Mouse (Mus musculus): ENCODE measurements around the gene Bcap29. TPM values are rescaled to one million over a fixed set of nuclear protein-coding genes. Genes with fewer than 3 reads are reported as not detected.

Bcap29 gene
- polyA plus RNA-seq, 1 experiment = 0.32 TPM

DNA sequence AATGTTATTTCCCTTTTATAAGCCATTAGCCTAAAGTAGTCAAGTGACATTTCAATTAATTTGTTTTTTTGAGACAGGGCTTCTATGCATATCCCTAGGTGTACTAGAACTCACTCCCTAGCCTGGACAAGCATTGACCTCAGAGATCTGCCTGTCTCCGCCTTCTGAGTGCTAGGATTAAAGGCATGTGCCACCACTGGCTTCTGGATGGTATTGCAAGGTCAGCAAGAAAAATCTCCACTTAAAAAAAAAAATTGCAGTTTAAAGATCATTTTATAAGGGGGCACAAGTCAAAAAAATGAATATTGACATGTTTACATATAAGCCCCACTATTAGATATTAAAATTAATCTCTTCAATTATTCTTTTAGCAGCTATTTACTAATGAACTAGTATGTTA, 9.4 kb downstream of the Bcap29 start:
- Histone ChIP-seq H3K9me3 (ENCODE audit: control insufficient read depth, low read length) (no peaks in the 10 kb centered on the region), H3K36me3 (ENCODE audit: control insufficient read depth) (peaks cover 38% of the 10 kb centered on the region), H3K4me1 (ENCODE audit: control insufficient read depth) (no peaks in the 10 kb centered on the region), H3K4me3 (replicated peaks) (no peak overlapping the region), H3K27me3 (ENCODE audit: control insufficient read depth) (no peaks in the 10 kb centered on the region)
- no peak for TF ChIP-seq TAL1 (IDR thresholded peaks at IDR 0.05; ENCODE audit: low read length)
- no peak for TF ChIP-seq GATA1 (IDR thresholded peaks at IDR 0.05; ENCODE audit: low read length)

DNA sequence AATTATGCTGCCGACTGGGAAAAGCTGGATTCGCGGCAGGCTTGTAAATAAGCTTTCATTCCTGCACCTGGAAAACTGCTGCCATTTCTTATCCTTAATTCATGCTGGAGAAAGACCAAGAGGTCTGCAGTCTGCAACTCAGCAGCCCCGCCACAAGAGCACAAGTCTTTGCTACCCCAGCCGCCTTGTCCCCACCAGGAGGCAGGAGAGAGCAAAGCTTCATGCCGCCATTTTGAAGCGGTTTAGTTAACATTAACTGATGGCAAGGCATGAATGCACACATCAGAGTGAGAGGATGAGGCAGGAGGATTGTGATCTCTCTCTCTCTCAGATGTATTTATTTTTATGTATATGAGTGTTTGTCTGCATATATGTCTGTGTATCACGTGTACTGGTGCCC, 14.4 kb downstream of the Bcap29 start:
- no peak for TF ChIP-seq TAL1 (IDR thresholded peaks at IDR 0.05; ENCODE audit: low read length)
- TF ChIP-seq GATA1 (IDR thresholded peaks at IDR 0.05; ENCODE audit: low read length) = no peak
- no peaks in the 10 kb centered on the region for H3K27me3 ChIP-seq (ENCODE audit: control insufficient read depth)
- peaks cover 28% of the 10 kb centered on the region for H3K36me3 ChIP-seq (ENCODE audit: control insufficient read depth)
- no peaks in the 10 kb centered on the region for H3K4me1 ChIP-seq (ENCODE audit: control insufficient read depth)
- H3K9me3 ChIP-seq (ENCODE audit: control insufficient read depth, low read length) = no peaks in the 10 kb centered on the region
- H3K4me3 ChIP-seq (replicated peaks) = no peak overlapping the region

DNA sequence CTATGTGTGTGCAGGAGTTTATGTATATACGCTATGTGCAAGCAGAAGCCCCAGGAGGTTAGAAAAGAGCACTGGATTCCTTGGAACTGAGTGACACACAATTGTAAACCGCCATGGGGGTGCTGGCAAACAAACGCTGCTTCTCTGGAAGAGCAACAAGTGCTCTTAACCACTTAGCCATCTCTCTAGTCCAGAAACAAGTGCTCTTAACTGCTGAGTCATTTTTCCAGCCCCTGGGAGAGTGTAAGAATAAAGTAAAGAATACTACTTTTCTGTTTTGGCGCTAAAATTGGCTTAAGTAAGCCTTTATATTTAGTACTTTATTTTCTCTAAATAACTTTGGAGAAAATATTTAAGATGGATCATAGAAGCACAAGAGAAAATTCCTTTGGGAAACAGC, 21.1 kb downstream of the Bcap29 start:
- Histone ChIP-seq H3K27me3 (ENCODE audit: control insufficient read depth) (no peaks in the 10 kb centered on the region), H3K36me3 (ENCODE audit: control insufficient read depth) (peaks cover 18% of the 10 kb centered on the region), H3K9me3 (ENCODE audit: control insufficient read depth, low read length) (no peaks in the 10 kb centered on the region), H3K4me1 (ENCODE audit: control insufficient read depth) (no peaks in the 10 kb centered on the region), H3K4me3 (replicated peaks) (no peak overlapping the region)
- TF ChIP-seq GATA1 (IDR thresholded peaks at IDR 0.05; ENCODE audit: low read length) = no peak
- no peak for TF ChIP-seq TAL1 (IDR thresholded peaks at IDR 0.05; ENCODE audit: low read length)

DNA sequence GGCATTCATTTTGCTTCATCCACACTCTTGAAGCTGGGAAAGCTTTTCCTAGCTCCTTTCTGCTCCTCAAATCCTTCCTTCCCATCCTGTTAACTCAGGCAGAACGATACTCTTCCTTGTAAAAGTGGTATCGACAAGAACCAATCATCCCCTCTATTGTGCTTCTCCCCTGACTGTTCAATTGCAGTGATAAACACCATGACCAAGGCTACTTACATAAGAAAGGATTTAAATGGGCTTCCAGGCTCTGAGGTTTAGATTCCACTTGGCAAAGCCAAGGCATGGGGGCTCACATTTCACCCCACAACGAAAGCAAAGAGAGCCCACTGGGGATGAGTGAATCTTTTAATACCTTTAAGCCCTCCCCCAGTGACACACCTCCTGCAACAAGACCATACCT, 26.3 kb downstream of the Bcap29 start:
- Histone ChIP-seq H3K9me3 (ENCODE audit: control insufficient read depth, low read length) (no peaks in the 10 kb centered on the region), H3K27me3 (ENCODE audit: control insufficient read depth) (no peaks in the 10 kb centered on the region), H3K4me1 (ENCODE audit: control insufficient read depth) (no peaks in the 10 kb centered on the region), H3K36me3 (ENCODE audit: control insufficient read depth) (peaks cover 4% of the 10 kb centered on the region), H3K4me3 (replicated peaks) (no peak overlapping the region)
- no peak for TF ChIP-seq TAL1 (IDR thresholded peaks at IDR 0.05; ENCODE audit: low read length)
- no peak for TF ChIP-seq GATA1 (IDR thresholded peaks at IDR 0.05; ENCODE audit: low read length)

DNA sequence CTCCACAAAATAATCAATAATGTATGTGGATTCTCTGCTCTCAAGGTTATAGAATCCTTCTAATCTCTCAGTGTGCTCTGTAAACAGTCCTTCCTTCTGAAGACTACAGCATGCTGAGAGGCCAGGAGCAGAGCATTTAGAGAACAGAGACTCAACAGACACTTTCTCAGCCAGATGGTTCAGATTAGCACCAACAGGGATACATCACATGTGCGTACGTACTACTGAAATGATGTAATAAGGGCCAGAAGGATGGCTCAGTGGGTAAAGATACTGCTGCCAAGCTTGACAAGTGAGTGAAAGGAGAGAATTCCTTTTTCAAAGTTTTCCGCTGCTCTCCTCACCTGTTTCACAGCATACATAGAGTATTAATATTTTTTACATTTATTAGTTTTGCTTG, 29.6 kb downstream of the Bcap29 start:
- Histone ChIP-seq H3K4me3 (replicated peaks) (no peak overlapping the region), H3K4me1 (ENCODE audit: control insufficient read depth) (no peaks in the 10 kb centered on the region), H3K9me3 (ENCODE audit: control insufficient read depth, low read length) (no peaks in the 10 kb centered on the region), H3K27me3 (ENCODE audit: control insufficient read depth) (no peaks in the 10 kb centered on the region), H3K36me3 (ENCODE audit: control insufficient read depth) (peaks cover 2% of the 10 kb centered on the region)
- TF ChIP-seq TAL1 (IDR thresholded peaks at IDR 0.05; ENCODE audit: low read length) = no peak
- TF ChIP-seq GATA1 (IDR thresholded peaks at IDR 0.05; ENCODE audit: low read length) = no peak

DNA sequence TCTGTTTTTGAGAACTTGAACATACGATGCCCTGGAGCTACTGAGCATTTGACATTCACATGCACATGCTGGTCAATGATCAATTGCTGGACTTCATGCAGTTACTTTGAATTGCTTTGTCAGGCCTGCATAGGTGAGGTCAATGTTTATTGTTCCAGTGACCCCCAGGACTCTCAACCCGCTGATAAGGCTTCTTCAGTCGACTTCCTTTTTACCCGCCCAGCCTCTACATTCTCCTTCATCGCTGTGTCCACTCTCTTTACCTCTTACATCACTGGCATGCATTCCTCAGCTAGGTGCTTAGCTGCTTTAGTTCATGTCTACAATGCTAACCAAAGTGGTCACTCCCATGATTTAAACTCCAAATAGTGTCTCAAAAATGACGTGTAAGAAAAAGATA, 30.9 kb downstream of the Bcap29 start:
- Histone ChIP-seq H3K36me3 (ENCODE audit: control insufficient read depth) (peaks cover 5% of the 10 kb centered on the region), H3K4me3 (replicated peaks) (no peak overlapping the region)
- TF ChIP-seq GATA1 (IDR thresholded peaks at IDR 0.05; ENCODE audit: low read length) (no peak), TAL1 (IDR thresholded peaks at IDR 0.05; ENCODE audit: low read length) (no peak)

DNA sequence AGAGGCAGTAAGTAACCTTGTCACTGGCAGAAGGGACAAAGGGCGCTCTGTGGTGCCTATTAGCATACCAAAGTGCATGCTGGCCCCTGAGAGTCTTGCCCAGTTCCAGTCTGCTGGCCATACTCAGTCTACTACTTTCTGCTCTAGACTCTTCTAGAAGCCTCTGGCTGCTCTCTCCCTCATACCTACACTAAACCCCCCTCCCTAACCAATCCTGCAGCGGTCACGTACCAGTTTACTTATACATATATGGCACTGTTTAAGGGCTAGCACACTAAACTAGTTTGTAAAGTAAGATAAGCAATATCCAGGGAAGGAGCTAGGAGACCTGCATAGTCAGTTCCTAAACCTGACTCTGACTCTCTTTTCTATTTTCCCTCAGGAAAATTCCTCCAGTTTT, 40.2 kb downstream of the Bcap29 start:
- Histone ChIP-seq H3K4me1 (ENCODE audit: control insufficient read depth) (no peaks in the 10 kb centered on the region), H3K9me3 (ENCODE audit: control insufficient read depth, low read length) (no peaks in the 10 kb centered on the region), H3K4me3 (replicated peaks) (no peak overlapping the region), H3K27me3 (ENCODE audit: control insufficient read depth) (no peaks in the 10 kb centered on the region), H3K36me3 (ENCODE audit: control insufficient read depth) (peaks cover 10% of the 10 kb centered on the region)
- no peak for TF ChIP-seq TAL1 (IDR thresholded peaks at IDR 0.05; ENCODE audit: low read length)
- TF ChIP-seq GATA1 (IDR thresholded peaks at IDR 0.05; ENCODE audit: low read length) = no peak

More for the DNA sequence above, 30.9 kb downstream of the Bcap29 start:
- Histone ChIP-seq H3K4me1 (ENCODE audit: control insufficient read depth) (no peaks in the 10 kb centered on the region), H3K9me3 (ENCODE audit: control insufficient read depth, low read length) (no peaks in the 10 kb centered on the region), H3K27me3 (ENCODE audit: control insufficient read depth) (no peaks in the 10 kb centered on the region)

DNA sequence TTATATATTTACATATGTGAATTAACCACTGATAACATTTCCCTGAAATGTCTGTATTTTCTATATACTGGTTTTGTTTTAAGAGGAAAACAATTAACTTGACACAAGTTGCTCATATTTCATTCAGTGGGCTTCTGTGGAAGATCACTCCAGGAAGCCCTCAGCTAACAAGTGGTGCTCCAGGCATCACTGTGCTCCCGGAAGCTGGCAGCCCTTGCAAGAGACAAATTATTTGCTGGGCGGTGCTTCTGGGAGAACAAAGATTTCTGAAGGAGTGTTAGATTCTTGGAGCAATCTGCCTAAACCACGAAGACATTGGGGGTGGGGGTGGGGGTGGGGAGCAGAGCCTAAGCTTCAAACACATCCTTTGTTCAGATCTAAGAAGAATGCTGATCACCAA, 42.4 kb downstream of the Bcap29 start:
- H3K27me3 ChIP-seq (ENCODE audit: control insufficient read depth) = no peaks in the 10 kb centered on the region
- H3K9me3 ChIP-seq (ENCODE audit: control insufficient read depth, low read length) = no peaks in the 10 kb centered on the region
- H3K4me3 ChIP-seq (replicated peaks) = no peak overlapping the region
- H3K36me3 ChIP-seq (ENCODE audit: control insufficient read depth) = peaks cover 10% of the 10 kb centered on the region
- TF ChIP-seq TAL1 (IDR thresholded peaks at IDR 0.05; ENCODE audit: low read length) = no peak
- TF ChIP-seq GATA1 (IDR thresholded peaks at IDR 0.05; ENCODE audit: low read length) = no peak
- no peaks in the 10 kb centered on the region for H3K4me1 ChIP-seq (ENCODE audit: control insufficient read depth)

DNA sequence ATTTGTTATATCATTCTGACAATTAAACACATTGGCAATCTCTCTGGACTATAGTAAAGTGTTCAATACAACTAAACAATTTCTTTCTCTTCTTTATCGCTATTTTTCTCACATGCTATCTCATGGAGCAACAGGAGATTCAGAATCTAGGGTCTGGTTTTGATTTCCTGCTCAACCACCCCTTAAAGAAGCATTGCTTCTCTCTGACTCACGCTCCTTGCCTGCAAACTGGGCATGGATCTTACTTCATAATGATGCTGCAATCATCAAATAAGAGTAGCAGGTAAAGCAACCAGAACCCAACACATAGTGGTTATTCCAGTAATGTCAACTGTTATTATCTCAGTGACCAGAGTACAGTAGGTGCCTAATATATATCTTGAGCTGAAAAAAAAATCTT, 50.7 kb downstream of the Bcap29 start:
- H3K4me1 ChIP-seq (ENCODE audit: control insufficient read depth) = no peaks in the 10 kb centered on the region
- TF ChIP-seq TAL1 (IDR thresholded peaks at IDR 0.05; ENCODE audit: low read length) = no peak
- no peak for TF ChIP-seq GATA1 (IDR thresholded peaks at IDR 0.05; ENCODE audit: low read length)
- no peaks in the 10 kb centered on the region for H3K9me3 ChIP-seq (ENCODE audit: control insufficient read depth, low read length)
- no peaks in the 10 kb centered on the region for H3K36me3 ChIP-seq (ENCODE audit: control insufficient read depth)
- no peak overlapping the region for H3K4me3 ChIP-seq (replicated peaks)
- H3K27me3 ChIP-seq (ENCODE audit: control insufficient read depth) = no peaks in the 10 kb centered on the region

DNA sequence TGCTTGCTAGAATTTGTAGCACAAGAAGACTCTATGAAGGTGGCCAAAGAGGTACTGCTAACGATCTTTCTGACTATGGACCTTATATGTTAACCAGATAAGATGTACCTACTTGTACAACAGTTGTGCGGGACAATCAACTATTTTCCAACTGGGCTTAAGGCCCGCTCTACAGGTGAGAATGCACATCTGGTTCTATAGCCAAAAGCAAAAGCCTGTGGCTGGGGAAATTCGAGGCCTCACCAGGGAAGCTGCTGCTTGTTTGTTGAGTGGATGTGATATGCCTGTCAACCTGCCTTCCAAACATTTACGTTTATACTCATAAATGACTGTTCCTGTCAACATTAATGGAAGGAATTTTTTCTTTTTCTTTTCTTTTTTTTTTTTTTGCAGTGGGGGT, 52.4 kb downstream of the Bcap29 start:
- H3K36me3 ChIP-seq (ENCODE audit: control insufficient read depth) = no peaks in the 10 kb centered on the region
- H3K4me3 ChIP-seq (replicated peaks) = no peak overlapping the region
- H3K4me1 ChIP-seq (ENCODE audit: control insufficient read depth) = no peaks in the 10 kb centered on the region
- H3K9me3 ChIP-seq (ENCODE audit: control insufficient read depth, low read length) = no peaks in the 10 kb centered on the region; the same call in 1 of the 2 replicates
- no peaks in the 10 kb centered on the region for H3K27me3 ChIP-seq (ENCODE audit: control insufficient read depth)
- TF ChIP-seq GATA1 (IDR thresholded peaks at IDR 0.05; ENCODE audit: low read length) = no peak
- TF ChIP-seq TAL1 (IDR thresholded peaks at IDR 0.05; ENCODE audit: low read length) = no peak

Measured in erythroblast, embryonic 14.5 days (primary cell).